Mouse (Mus musculus) cortical plate, adult 2 months (tissue): ENCODE data around the gene Rgs3. TPM values are rescaled to one million over a fixed set of nuclear protein-coding genes. Genes with fewer than 3 reads are reported as not detected.

Source experiments
- H3K27ac ChIP-seq: fragments of 200-500 bp; 2 replicates; pipeline ENCODE4 v1.5.1; 2012; ENCODE audit warnings: low read length, control low read depth, inconsistent platforms; ENCODE audit not compliant: insufficient read depth
- H3K4me1 ChIP-seq: fragments of 200-500 bp; 2 replicates; pipeline ENCODE4 v1.6.1; 2011; ENCODE audit warnings: low read length; ENCODE audit not compliant: control insufficient read depth, insufficient read depth
- H3K4me3 ChIP-seq: fragments of 200-500 bp; 2 replicates; pipeline ENCODE4 v1.5.1; 2011; ENCODE audit warnings: mild to moderate bottlenecking, low read length, control low read depth; ENCODE audit not compliant: insufficient read depth
- CTCF ChIP-seq: fragments of 200-500 bp; IDR thresholded peaks from 2 replicates; pipeline ENCODE4 v1.5.1; 2011; ENCODE audit warnings: mild to moderate bottlenecking, control low read depth, low read length; ENCODE audit not compliant: insufficient read depth; ENCODE audit errors: extremely low read depth
- POLR2A ChIP-seq: fragments of 200-500 bp; IDR thresholded peaks from 2 replicates; pipeline ENCODE4 v1.6.1; 2011; ENCODE audit warnings: mild to moderate bottlenecking, low read length, control low read depth; ENCODE audit not compliant: insufficient read depth; ENCODE audit errors: extremely low read depth
- polyA plus RNA-seq: library from polyadenylated mRNA; depleted of rRNA; stranded (reverse); fragments of >200 nt; gene quantifications from 2 replicates; pipeline ENCODE4 v1.2.3, GENCODE M21; 2012

Gene Rgs3
- polyA plus RNA-seq, 1 experiment: 40.2 TPM

DNA sequence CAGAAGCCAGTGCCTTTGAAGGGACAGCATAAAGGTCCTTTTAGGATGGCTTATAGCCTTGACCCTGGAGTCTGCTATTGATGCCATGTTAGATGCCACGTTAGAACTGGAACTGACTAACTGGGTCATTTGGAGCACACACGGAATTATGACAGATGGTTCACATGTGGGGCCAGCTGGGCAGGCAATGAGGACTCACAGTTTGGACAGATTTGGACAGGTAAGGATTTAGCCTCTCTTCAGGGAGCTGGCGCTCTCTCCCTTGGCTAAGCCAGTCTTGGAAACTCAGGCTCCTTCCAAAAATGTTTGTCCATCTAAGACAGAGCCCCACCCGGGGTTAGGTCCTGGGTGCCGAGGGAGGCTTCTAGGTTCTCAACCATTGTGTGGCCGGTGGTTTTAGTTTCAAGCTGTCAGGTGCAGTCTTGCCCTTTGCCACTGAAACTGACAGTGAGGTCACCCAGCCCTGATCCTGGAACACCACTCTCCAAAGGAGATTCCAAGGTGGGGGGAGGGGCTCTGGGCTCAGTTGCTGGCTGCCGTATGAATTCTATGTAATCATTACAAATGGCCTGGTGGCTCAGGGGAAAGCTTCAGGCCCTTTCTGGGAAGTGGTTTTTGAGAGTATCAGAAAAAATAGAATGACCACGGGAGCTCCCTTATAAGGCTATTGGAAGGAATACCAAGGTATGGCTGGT, 90.0 kb downstream of the Rgs3 start:
- no peak overlapping the region for H3K27ac ChIP-seq
- H3K4me1 ChIP-seq: no peaks in the 10 kb centered on the region
- H3K4me3 ChIP-seq: no peak overlapping the region
- TF ChIP-seq CTCF: no peak
- no peak for TF ChIP-seq POLR2A

DNA sequence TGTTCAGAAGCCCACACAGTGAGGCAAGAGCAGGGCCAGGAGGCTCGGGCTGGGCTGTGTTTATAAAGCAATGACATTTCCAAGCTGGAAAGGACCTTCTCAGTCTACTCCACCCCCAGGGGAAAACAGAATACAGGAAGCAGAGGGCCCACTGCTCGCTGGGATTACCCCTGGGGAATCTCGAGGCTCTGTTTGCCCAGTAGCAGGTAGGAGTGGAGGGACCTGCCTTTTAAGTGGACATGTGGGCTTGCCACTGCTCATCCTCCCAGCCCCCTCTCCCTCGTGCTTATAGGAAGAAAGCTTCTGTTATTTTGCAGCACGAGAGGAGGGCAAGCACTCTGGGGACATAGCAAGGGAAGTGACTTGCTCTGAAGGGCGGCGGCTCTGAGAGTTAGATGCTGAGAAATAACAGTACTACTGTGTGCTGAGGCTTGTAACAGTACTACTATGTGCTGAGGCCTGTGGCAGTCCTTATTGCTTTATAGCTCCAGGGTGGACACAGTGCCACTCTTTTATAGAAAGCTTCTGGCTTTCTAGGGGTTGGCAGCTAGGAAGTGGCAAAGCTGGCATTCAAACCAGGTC, 91.6 kb downstream of the Rgs3 start:
- H3K4me1 ChIP-seq: no peaks in the 10 kb centered on the region
- TF ChIP-seq CTCF (no peak), POLR2A (no peak)
- H3K4me3 ChIP-seq: no peak overlapping the region
- peak overlapping the region; percentile 39; the same call in 1 of the 2 replicates for H3K27ac ChIP-seq

DNA sequence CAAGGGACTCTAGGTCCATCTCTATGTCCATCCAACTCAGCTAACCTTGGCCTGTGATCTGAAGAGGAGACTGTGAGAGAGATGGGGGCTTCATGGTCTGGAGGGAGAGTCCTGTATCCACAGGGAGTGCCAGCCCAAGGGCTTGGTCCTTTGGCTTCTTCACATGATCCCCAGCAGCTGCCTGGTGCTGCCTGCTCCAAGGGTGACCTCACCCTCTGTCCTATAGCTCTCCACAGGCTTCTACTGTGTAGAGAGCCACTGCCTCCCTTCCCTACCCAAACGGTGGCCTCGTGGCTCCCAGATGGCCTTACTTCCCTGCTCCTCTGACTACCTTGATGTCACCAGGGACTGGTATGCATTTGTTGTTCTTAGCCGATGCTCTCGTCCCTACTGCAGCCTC, 92.6 kb downstream of the Rgs3 start:
- Histone ChIP-seq H3K27ac (peak overlapping the region; percentile 75), H3K4me1 (no peaks in the 10 kb centered on the region), H3K4me3 (peak overlapping the region; percentile 9; the same call in 1 of the 2 replicates)
- TF ChIP-seq CTCF (no peak), POLR2A (no peak)

DNA sequence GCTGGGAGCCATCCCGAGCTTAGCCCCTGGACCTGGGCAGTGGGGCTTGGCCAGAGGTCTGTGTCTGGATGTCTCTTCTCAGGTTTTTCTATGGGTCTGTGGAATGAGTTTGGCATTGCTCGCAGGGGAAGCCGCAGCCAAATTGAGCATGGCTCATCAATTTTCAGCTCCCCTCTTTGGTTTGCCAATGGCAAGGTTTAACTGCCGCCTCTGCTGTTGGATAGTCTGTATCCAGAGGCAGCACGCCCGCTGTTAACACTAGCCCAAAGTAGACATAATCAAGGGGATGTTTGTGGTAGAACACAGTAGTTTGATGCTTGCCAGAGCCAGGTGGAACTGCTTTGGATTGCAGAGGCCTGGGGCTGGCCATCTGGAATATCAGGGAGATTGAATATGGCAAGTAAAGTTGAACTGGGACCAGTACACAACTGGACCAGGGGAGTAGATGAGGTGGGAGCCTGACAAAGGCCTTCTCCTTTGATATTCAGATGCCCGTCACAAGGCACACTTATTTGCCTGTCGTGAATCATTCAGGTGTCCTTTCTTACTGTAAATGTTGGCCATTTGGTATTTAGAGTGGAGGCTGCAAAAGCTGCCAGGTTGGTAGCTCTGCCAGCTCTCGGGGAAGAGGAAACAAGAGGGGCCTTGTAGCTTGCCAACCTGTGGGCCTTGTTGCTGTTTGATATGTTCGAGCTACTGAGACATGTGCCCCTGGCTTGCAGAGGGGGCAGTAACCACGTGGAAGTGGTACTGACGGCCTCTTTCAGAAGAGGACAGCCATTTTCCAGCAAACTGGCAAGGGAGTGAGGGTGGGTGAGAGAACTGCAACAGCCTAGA, 93.5 kb downstream of the Rgs3 start:
- Histone ChIP-seq H3K4me1 (no peaks in the 10 kb centered on the region), H3K27ac (peak overlapping the region; percentile 75)

DNA sequence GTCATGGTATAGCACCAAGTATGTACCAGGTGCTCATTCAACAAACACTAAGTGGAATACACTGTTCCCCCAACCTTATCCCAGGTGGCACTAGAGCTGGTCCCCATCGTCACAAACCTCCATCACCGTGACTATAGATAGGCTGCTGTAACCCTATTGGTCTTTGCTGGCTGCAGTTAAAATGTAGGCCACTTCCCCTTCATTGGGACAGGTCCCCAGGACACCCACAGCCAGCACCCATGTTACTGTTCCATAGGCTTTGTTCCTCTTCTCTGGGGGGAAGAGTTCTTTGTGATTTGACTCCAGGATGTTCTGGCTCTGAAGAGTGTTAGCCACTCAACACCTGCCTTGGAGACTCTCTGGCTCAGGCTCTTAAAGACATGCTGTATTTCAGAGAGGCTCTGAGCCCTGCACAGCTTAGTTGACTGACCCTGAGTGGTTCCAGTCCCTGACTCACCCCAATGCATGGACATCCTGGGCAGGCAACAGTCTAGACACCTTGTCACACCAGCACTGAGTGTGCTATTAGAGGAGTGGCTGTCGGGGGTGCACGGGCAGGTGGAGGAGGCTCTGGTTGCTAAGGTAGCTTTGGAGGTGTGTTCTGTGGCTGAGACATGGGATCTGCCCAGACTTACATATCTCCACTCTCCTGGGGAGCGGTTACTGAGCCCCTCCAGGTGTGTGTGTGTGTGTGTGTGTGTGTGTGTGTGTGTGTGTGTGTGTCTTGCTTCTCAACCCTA, 94.4 kb downstream of the Rgs3 start:
- no peak overlapping the region for H3K4me3 ChIP-seq
- no peaks in the 10 kb centered on the region for H3K4me1 ChIP-seq
- no peak for TF ChIP-seq POLR2A
- no peak for TF ChIP-seq CTCF
- H3K27ac ChIP-seq: no peak overlapping the region

More for the DNA sequence above, 93.5 kb downstream of the Rgs3 start:
- no peak for TF ChIP-seq POLR2A
- no peak for TF ChIP-seq CTCF
- H3K4me3 ChIP-seq: peak overlapping the region; percentile 9; the same call in 1 of the 2 replicates

DNA sequence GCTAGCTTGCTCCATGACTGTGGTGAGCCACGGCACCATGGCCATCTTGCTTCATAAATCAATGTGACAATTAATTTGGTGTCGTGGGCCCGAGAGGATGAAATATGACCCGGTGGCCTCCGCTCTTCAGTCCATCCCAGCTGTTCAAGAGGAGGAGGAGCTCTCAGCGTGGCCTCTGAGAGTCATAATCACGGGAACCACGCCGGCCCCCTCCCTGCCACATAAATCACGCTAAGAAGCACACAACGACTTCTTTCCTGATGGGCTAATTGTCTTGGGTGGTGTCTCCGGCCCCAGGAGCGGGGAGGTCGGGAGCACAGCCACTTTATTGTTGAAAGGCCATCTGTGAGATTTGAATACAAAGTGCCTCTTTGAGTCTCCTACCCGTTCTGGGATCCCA, 99.6 kb downstream of the Rgs3 start:
- Histone ChIP-seq H3K4me1 (no peaks in the 10 kb centered on the region), H3K4me3 (no peak overlapping the region), H3K27ac (peak overlapping the region; percentile 22; the same call in 1 of the 2 replicates)
- TF ChIP-seq POLR2A (no peak), CTCF (no peak)

DNA sequence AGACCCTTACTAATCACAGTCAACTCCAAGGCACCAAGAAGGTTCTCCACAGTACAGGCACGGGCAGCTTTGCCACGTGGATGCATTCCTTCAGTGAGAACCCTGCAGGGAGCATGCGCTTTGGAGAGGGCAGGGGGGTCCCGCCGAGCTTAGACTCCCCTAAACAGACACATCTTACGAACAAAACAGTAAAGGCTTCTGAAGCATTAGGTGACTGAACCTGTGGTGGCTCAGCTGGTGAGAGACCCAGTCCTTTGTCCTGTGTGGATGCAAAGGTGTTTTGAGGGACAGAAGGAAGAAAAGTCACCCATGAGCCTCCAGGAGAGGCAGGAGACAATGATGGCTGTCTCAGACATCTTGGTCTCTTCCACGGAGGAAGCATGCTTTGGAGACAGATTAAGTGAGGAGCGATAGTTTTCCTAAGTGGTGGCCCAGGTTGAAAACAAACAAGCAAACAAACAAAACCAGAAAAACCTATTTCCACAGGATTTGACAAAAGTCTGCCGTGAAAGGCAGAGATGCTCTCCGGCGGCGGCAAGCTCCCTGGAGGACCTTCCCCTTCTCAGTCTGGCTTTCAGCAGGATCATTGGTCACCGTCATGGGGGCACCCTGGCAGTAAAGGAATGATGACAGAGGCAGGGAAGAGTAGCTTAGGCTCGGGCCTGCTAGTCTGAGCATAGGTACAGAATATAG, 100.4 kb downstream of the Rgs3 start:
- H3K4me1 ChIP-seq: no peaks in the 10 kb centered on the region
- peak overlapping the region; percentile 64; the same call in 1 of the 2 replicates for H3K27ac ChIP-seq
- no peak for TF ChIP-seq POLR2A
- no peak for TF ChIP-seq CTCF
- no peak overlapping the region for H3K4me3 ChIP-seq

DNA sequence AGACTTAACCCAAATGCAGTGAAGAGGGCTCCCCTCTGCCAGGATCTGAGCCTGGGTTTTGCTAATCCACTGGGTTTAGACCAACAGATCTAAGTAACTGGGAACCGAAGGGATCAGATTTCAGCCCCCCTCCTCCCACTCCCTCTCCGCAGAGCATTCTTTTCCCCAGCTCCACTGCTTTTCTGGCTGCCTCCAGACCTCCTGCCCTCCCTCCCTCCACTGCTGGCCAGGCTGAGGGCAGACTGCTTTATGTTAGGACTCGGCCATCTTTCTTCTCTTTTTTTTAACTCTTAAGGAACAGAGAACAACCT, 100.9 kb downstream of the Rgs3 start:
- Histone ChIP-seq H3K27ac (peak overlapping the region; percentile 64; the same call in 1 of the 2 replicates), H3K4me1 (no peaks in the 10 kb centered on the region), H3K4me3 (no peak overlapping the region)
- TF ChIP-seq CTCF (no peak), POLR2A (no peak)
